Mouse (Mus musculus) forebrain, embryonic 16.5 days (tissue): ENCODE data around the gene Ubtd2. TPM values are rescaled to one million over a fixed set of nuclear protein-coding genes. Genes with fewer than 3 reads are reported as not detected.

Experiments used
- ATAC-seq: fragments of 200-750 bp; cut with Nextera tagmentation; 2 replicates; pipeline ENCODE4 v1.8.0; 2017; ENCODE audit warnings: mild to moderate bottlenecking, moderate library complexity
- H3K27ac ChIP-seq: fragments of 300-500 bp; sonication (generic); 2 replicates; pipeline ENCODE4 v1.5.1; 2014; ENCODE audit warnings: low read length, control low read depth
- H3K27me3 ChIP-seq: fragments of 300-500 bp; sonication (generic); replicated peaks from 2 replicates; pipeline ENCODE4 v1.6.1; 2014; ENCODE audit warnings: low read length; ENCODE audit not compliant: control insufficient read depth, insufficient read depth
- H3K36me3 ChIP-seq: fragments of 300-500 bp; sonication (generic); 2 replicates; pipeline ENCODE4 v1.6.1; 2014; ENCODE audit not compliant: control insufficient read depth, insufficient read depth
- H3K4me1 ChIP-seq: fragments of 300-500 bp; sonication (generic); replicated peaks from 2 replicates; pipeline ENCODE4 v1.6.1; 2014; ENCODE audit warnings: low read length; ENCODE audit not compliant: control insufficient read depth, insufficient read depth
- H3K4me2 ChIP-seq: fragments of 300-500 bp; sonication (generic); 2 replicates; pipeline ENCODE4 v1.6.1; 2014; ENCODE audit warnings: mild to moderate bottlenecking, low read length, control low read depth
- H3K4me3 ChIP-seq: fragments of 300-500 bp; sonication (generic); replicated peaks from 2 replicates; pipeline ENCODE4 v1.5.1; 2014; ENCODE audit warnings: mild to moderate bottlenecking, low read length, control low read depth
- H3K9ac ChIP-seq: fragments of 300-500 bp; sonication (generic); replicated peaks from 2 replicates; pipeline ENCODE4 v1.6.1; 2014; ENCODE audit warnings: low read depth, low read length, control low read depth
- H3K9me3 ChIP-seq: fragments of 300-500 bp; sonication (generic); 2 replicates; pipeline ENCODE4 v1.6.1; 2016; ENCODE audit warnings: low read length; ENCODE audit not compliant: control insufficient read depth
- WGBS: fragments of 180-500 bp; shearing (Covaris S2); extraction: QIAGEN DNeasy Blood & Tissue Kit; methylation state at CpG from one replicate; pipeline ENCODE4 v1.1.7; 2014; 5-methylcytosine and 5-hydroxymethylcytosine counted together
- polyA plus RNA-seq: library from polyadenylated mRNA; unstranded; fragments of >200 nt; fragmentation: Nextera tagmentation; extraction: Ambion mirVana; gene quantifications from 2 replicates; pipeline ENCODE4 v1.2.1, GENCODE M21; 2015

Gene Ubtd2
- polyA plus RNA-seq, 1 experiment from 2014 or later = 60.2 TPM

- no peaks in the 10 kb centered on the region for H3K36me3 ChIP-seq
- H3K4me2 ChIP-seq = no peak overlapping the region
- 0 out of 2 replicates have a peak, but pooled peaks have one; percentile 39 for ATAC-seq
- H3K27ac ChIP-seq = 0 out of 2 replicates have a peak overlapping the region, but pooled peaks have one; percentile 20
- WGBS = 50% methylated on average over 12 of the region's 12 CpGs
- peaks cover 16% of the 10 kb centered on the region for H3K4me1 ChIP-seq
- no peak overlapping the region for H3K9ac ChIP-seq
- H3K27me3 ChIP-seq = no peaks in the 10 kb centered on the region
- H3K4me3 ChIP-seq = no peak overlapping the region
- H3K9me3 ChIP-seq = no peaks in the 10 kb centered on the region
These were observed 90.4 kb downstream of the Ubtd2 start for GRCm38 (mm10) chr11:32545605-32546004.

GRCm38 (mm10) chr11:32546483-32546882 is 91.3 kb downstream of the Ubtd2 start:
- H3K27me3 ChIP-seq = no peaks in the 10 kb centered on the region
- H3K4me3 ChIP-seq = no peak overlapping the region
- no peak overlapping the region for H3K27ac ChIP-seq
- no peak overlapping the region for H3K4me2 ChIP-seq
- no peak overlapping the region for H3K9ac ChIP-seq
- H3K36me3 ChIP-seq = no peaks in the 10 kb centered on the region
- WGBS = 44% methylated on average over 5 of the region's 5 CpGs
- no peaks in the 10 kb centered on the region for H3K9me3 ChIP-seq
- peak; percentile 56 for ATAC-seq
- peaks cover 17% of the 10 kb centered on the region for H3K4me1 ChIP-seq

GRCm38 (mm10) chr11:32547391-32547947 is 92.3 kb downstream of the Ubtd2 start:
- H3K9me3 ChIP-seq = no peaks in the 10 kb centered on the region

GRCm38 (mm10) chr11:32548240-32548639 is 93.1 kb downstream of the Ubtd2 start:
- 92% methylated on average over 4 of the region's 4 CpGs for WGBS

More at GRCm38 (mm10) chr11:32547391-32547947, 92.3 kb downstream of the Ubtd2 start:
- no peak overlapping the region for H3K9ac ChIP-seq
- H3K4me1 ChIP-seq = peaks cover 26% of the 10 kb centered on the region
- H3K4me2 ChIP-seq = no peak overlapping the region
- WGBS = 78% methylated on average over 10 of the region's 10 CpGs
- H3K4me3 ChIP-seq = no peak overlapping the region
- no peak overlapping the region for H3K27ac ChIP-seq
- ATAC-seq = no peak
- H3K27me3 ChIP-seq = no peaks in the 10 kb centered on the region
- H3K36me3 ChIP-seq = no peaks in the 10 kb centered on the region

GRCm38 (mm10) chr11:32549236-32549635 is 94.1 kb downstream of the Ubtd2 start:
- no peak overlapping the region for H3K9ac ChIP-seq

More at GRCm38 (mm10) chr11:32548240-32548639, 93.1 kb downstream of the Ubtd2 start:
- Histone ChIP-seq H3K9ac (no peak overlapping the region), H3K4me1 (peaks cover 29% of the 10 kb centered on the region), H3K36me3 (no peaks in the 10 kb centered on the region), H3K4me3 (no peak overlapping the region), H3K9me3 (no peaks in the 10 kb centered on the region), H3K4me2 (no peak overlapping the region), H3K27me3 (no peaks in the 10 kb centered on the region), H3K27ac (no peak overlapping the region)
- ATAC-seq = no peak

GRCm38 (mm10) chr11:32550102-32550501 is 94.9 kb downstream of the Ubtd2 start:
- ATAC-seq = no peak
- Histone ChIP-seq H3K9ac (no peak overlapping the region), H3K9me3 (no peaks in the 10 kb centered on the region), H3K4me3 (no peak overlapping the region), H3K4me2 (no peak overlapping the region), H3K27me3 (no peaks in the 10 kb centered on the region), H3K36me3 (no peaks in the 10 kb centered on the region), H3K27ac (no peak overlapping the region), H3K4me1 (peaks cover 29% of the 10 kb centered on the region)
- 50% methylated on average over 4 of the region's 4 CpGs for WGBS

More at GRCm38 (mm10) chr11:32549236-32549635, 94.1 kb downstream of the Ubtd2 start:
- no peak for ATAC-seq
- no peak overlapping the region for H3K27ac ChIP-seq
- H3K4me2 ChIP-seq = no peak overlapping the region
- no peak overlapping the region for H3K4me3 ChIP-seq
- H3K4me1 ChIP-seq = peaks cover 29% of the 10 kb centered on the region
- no peaks in the 10 kb centered on the region for H3K27me3 ChIP-seq
- no peaks in the 10 kb centered on the region for H3K36me3 ChIP-seq
- no peaks in the 10 kb centered on the region for H3K9me3 ChIP-seq
- 66% methylated on average over 6 of the region's 6 CpGs for WGBS

GRCm38 (mm10) chr11:32551056-32551455 is 95.9 kb downstream of the Ubtd2 start:
- ATAC-seq = no peak
- Histone ChIP-seq H3K4me1 (peaks cover 21% of the 10 kb centered on the region), H3K36me3 (no peaks in the 10 kb centered on the region), H3K9me3 (no peaks in the 10 kb centered on the region), H3K27me3 (no peaks in the 10 kb centered on the region), H3K4me2 (no peak overlapping the region), H3K9ac (no peak overlapping the region), H3K27ac (no peak overlapping the region), H3K4me3 (no peak overlapping the region)
- 91% methylated on average over 4 of the region's 4 CpGs for WGBS

GRCm38 (mm10) chr11:32551579-32552297 is 96.6 kb downstream of the Ubtd2 start:
- H3K4me3 ChIP-seq = no peak overlapping the region
- H3K9ac ChIP-seq = no peak overlapping the region
- ATAC-seq = peak; percentile 76
- H3K9me3 ChIP-seq = no peaks in the 10 kb centered on the region
- H3K4me2 ChIP-seq = no peak overlapping the region
- 33% methylated on average over 12 of the region's 12 CpGs for WGBS
- H3K36me3 ChIP-seq = no peaks in the 10 kb centered on the region
- H3K27ac ChIP-seq = no peak overlapping the region
- peaks cover 15% of the 10 kb centered on the region for H3K4me1 ChIP-seq
- no peaks in the 10 kb centered on the region for H3K27me3 ChIP-seq

GRCm38 (mm10) chr11:32552401-32553090 is 97.4 kb downstream of the Ubtd2 start:
- H3K36me3 ChIP-seq = no peaks in the 10 kb centered on the region
- no peak overlapping the region for H3K9ac ChIP-seq
- no peak overlapping the region for H3K4me3 ChIP-seq
- H3K4me2 ChIP-seq = no peak overlapping the region
- no peaks in the 10 kb centered on the region for H3K9me3 ChIP-seq
- H3K4me1 ChIP-seq = peaks cover 14% of the 10 kb centered on the region
- ATAC-seq = no peak
- WGBS = 62% methylated on average over 13 of the region's 13 CpGs
- no peak overlapping the region for H3K27ac ChIP-seq
- H3K27me3 ChIP-seq = no peaks in the 10 kb centered on the region
